Mouse (Mus musculus) cortical plate, adult 2 months (tissue): ENCODE results near the gene Pon2.

Experiments
- CTCF ChIP-seq: fragments of 200-500 bp; IDR thresholded peaks from 2 replicates; pipeline ENCODE4 v1.5.1; 2011; ENCODE audit warnings: mild to moderate bottlenecking, control low read depth, low read length; ENCODE audit not compliant: insufficient read depth; ENCODE audit errors: extremely low read depth
- POLR2A ChIP-seq: fragments of 200-500 bp; IDR thresholded peaks from 2 replicates; pipeline ENCODE4 v1.6.1; 2011; ENCODE audit warnings: mild to moderate bottlenecking, low read length, control low read depth; ENCODE audit not compliant: insufficient read depth; ENCODE audit errors: extremely low read depth

DNA sequence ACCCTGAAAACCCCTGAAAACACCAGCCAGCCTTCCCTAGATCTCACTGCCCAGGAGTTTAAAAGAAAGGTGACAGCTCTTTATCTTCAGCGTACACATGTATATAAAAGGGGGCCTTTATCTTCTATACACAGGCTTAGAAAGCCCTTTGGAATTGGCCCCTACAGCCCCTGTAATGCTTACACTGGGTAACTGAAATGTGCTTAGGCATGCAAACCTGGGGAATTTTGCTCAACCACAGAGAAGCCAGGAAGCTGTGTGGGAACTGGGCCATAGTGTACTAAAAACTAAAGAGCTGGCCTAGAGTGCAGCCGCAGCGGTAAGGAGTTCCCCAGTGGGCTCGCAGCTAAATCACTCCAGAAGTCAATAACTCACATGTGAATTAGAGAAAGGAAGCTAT is 6.8 kb downstream of the Pon2 start:
- TF ChIP-seq POLR2A (no peak), CTCF (no peak)
